Mouse (Mus musculus): Measurements from ENCODE around the gene Stat3.

The Stat3 gene

DNA sequence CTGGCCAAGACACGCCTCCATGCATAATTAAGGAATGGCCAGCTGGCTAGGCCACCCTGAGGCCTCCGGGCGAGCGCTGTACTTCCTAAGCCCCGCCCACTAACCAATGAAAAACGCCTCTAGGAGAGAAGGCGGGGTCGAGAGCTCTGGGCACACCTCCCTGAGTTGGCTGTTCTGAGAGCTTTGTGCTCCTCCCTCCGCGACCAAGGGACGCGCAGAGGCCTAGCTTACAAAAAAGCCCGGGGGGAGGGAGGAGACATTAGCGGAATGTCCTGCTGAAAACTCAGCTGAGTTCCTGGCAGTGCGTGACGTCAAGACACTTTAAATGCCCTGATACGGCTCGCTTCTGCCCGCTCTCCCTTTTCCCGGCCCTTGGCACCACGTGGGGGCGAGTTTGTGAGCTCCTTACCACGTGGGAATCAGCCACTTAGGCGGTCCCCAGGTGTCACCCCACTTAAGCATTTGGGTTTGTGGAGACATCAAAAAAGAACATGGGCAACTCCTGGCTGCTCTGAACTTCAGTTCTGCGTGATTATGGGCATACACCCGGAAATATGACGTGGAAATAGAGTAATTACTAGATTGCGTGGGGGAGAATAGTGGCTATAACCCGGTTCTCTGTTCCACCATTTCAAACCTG is at the start of gene Stat3:
Stat3 (minus strand) TSS at position 29 of the 640 bp plus-strand sequence.
- in situ Hi-C loops (cut with MboI; ENCODE audit: unreplicated experiment in 2 of 2) = no loop called here

GRCm38 (mm10) chr11:100988674-100989073 is 49.3 kb upstream of the Stat3 start:
- in situ Hi-C loops (cut with MboI; ENCODE audit: unreplicated experiment in 2 of 2) = no loop called here

DNA sequence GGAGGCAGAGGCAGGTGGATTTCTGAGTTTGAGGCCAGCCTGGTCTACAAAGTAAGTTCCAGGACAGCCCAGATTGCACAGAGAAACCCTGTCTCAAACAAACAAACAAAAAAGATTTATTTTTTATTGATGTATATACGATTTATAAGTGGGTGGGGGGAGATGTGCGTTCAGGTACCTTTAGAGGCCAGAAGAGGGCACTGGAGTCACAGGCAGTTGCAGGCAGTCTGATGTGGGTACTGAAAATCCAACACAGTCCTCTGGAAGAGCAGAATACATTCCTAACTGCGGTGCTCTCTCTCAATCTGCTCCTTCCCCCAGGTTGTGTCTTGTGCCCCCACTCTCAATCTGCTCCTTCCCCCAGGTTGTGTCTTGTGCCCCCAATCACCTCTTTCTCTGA is 46.3 kb upstream of the Stat3 start:
- in situ Hi-C loops (cut with MboI; ENCODE audit: unreplicated experiment in 2 of 2) = no loop called here

DNA sequence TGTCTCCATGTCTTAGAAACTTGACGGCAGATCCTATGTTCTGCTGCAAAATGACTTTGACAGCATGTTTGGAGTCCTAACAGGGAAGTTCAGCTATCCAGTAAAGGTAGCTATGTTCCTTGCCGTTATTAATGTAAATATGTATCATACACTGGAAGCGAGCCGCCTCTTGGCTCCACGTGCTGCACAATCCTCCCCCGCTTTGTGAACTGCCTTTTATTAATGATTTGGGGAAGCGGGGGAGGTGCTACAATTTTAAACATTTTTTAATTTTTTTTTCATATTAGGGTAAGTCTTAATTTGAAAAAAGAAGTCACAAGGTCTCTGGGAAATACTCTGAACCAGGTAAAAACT is 44.4 kb upstream of the Stat3 start:
- in situ Hi-C loops (cut with MboI; ENCODE audit: unreplicated experiment in 2 of 2) = loop anchor here (5.0 kb wide), 2 partner anchors 74 to 199 kb away; no protein-coding TSS in a partner anchor

DNA sequence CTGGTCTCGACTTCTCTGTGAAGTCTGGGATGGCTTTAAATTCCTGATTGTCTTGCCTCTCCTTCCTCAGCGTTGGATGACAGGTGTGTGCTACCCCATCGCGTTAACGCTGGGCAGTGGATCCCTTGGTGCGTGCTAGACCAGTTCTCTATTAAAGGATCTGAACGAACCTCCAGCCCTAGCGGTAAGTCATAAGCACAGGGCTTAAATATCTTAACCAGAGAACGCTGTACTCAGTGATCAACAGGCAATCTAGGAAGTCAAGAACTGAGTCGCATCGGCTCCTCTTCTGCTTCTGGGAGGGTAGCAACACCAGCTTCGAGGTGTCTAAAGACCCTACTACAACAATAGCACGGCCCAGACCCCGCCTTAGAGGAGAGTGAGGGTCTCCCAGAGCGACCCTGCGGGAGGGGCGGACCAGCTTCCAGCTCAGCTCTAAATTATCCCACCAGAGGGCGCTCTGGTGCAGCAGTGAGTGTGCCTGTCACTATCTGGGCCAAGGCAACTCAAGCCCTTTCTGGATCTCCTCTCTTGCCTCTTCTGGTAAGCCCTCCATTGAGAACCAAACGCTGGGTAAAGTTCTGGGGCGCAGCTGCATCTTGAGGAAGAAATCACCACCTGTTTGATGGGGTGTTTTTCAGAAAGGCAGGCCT is 43.9 kb upstream of the Stat3 start:
- in situ Hi-C loops (cut with MboI; ENCODE audit: unreplicated experiment in 2 of 2) = loop anchor here (5.0 kb wide), 2 partner anchors 74 to 199 kb away; no protein-coding TSS in a partner anchor

GRCm38 (mm10) chr11:100982087-100982486 is 42.7 kb upstream of the Stat3 start:
- in situ Hi-C loops (cut with MboI; ENCODE audit: unreplicated experiment in 2 of 2) = loop anchor here (5.0 kb wide), 2 partner anchors 75 to 200 kb away; no protein-coding TSS in a partner anchor

- in situ Hi-C loops (cut with MboI; ENCODE audit: unreplicated experiment in 2 of 2) = loop anchor here (5.0 kb wide), 2 partner anchors 76 to 201 kb away; no protein-coding TSS in a partner anchor
Measured at GRCm38 (mm10) chr11:100981236-100981635, 41.9 kb upstream of the Stat3 start.

DNA sequence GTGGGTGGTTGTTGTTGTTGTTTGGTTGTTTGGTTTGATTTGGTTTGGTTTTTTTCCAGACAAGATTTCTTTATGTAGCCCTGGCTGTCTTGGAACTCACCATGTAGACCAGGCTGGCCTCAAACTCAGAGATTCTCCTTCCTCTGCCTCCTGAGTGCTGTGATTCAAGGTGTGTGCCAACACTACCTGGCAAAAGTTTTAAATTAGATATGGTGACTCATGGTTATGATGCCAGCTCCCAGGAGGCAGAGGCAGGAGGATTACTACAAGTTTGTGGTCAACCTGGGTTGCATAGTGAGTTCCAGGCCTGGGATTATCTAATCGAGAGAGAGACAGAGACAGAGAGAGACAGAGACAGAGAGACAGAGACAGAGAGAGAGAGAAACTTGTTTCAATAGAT is 41.1 kb upstream of the Stat3 start:
- in situ Hi-C loops (cut with MboI; ENCODE audit: unreplicated experiment in 2 of 2) = loop anchor here (5.0 kb wide), 2 partner anchors 77 to 202 kb away; no protein-coding TSS in a partner anchor

DNA sequence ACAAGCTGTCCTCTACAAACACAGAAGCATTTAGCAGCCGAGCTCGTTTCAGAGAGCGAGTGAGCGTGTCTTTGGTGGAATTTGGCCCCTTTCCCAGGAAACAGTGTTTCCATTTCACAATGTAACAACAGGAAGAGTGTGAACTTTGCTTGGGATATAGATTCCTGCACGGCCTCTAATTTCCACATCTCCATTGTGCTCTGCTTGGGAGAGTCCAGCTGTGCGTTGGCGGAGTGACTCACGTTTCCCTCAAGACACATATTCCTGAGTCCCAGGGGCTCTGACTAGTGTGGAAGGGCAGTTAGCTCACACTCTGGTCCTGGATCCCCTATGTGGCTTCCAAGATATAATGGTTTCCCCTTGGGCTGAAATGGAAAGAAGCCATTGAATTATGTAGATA is 40.5 kb upstream of the Stat3 start:
- in situ Hi-C loops (cut with MboI; ENCODE audit: unreplicated experiment in 2 of 2) = loop anchor here (5.0 kb wide), 2 partner anchors 77 to 202 kb away; no protein-coding TSS in a partner anchor

DNA sequence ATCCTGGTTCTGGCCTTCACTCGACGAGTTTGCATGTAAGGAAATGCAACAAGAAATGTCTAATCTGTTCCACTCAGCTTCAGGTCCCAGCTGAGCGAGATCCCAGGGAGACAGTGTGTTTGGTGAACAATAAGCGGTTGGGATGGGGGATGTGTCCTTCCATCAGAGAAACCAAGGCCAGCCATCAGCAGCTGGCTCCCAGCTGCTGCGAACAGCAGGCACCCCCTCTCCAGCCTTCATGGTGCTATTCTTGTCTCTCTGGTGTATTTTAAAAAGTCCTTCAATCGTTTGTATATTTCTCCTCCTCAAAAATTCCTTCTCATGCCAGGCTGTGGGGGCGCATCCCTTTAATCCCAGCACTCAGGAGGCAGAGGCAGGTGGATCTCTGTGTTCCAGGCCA is 35.9 kb upstream of the Stat3 start:
- in situ Hi-C loops (cut with MboI; ENCODE audit: unreplicated experiment in 2 of 2) = no loop called here

- in situ Hi-C loops (cut with MboI; ENCODE audit: unreplicated experiment in 2 of 2) = no loop called here
Measured at GRCm38 (mm10) chr11:100974381-100974970, 35.1 kb upstream of the Stat3 start.

DNA sequence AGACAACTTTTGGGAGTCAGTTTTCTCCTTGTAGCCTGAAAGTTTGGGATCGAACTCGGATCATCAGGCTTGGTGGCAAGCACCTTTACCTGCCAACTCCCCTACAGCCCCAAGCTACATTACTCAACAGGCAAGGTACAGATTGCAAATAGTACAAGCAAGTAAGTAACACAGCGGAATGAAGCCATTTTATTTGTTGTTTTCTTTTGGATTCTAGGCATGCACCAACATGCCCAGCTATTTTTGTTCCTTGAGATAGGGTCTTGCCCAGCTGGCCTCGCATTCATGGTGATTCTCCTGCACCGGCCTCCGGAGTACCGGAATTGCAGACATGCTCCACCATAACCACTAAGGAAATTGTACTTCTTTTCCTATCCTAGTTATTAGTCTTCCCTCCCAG is 33.9 kb upstream of the Stat3 start:
- in situ Hi-C loops (cut with MboI; ENCODE audit: unreplicated experiment in 2 of 2) = no loop called here

DNA sequence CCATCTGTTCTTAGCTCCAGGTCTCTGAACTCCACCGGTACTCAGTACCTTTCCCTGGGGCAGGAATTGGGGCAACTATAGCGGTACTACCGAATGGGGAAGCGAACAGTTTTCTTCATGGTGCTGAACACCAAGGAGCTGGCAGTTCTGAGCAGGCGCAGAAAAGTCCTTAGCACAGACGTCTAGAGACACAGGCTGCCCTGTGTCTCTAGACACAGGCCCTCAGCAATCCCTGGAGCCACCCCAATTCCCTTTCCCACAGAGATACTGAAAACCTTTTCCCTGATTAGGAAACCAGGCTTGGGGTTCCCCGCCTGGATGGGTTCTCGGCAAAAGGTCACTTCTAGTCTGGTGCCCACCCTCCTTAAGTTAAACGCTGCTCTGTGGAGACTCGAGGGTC is 32.1 kb upstream of the Stat3 start:
- in situ Hi-C loops (cut with MboI; ENCODE audit: unreplicated experiment in 2 of 2) = no loop called here

- in situ Hi-C loops (cut with MboI; ENCODE audit: unreplicated experiment in 2 of 2) = no loop called here
Measured at GRCm38 (mm10) chr11:100970557-100970937, 31.2 kb upstream of the Stat3 start, which contains the start of gene Cavin1. TSS of gene Cavin1 (minus strand) at chr11:100970887.

DNA sequence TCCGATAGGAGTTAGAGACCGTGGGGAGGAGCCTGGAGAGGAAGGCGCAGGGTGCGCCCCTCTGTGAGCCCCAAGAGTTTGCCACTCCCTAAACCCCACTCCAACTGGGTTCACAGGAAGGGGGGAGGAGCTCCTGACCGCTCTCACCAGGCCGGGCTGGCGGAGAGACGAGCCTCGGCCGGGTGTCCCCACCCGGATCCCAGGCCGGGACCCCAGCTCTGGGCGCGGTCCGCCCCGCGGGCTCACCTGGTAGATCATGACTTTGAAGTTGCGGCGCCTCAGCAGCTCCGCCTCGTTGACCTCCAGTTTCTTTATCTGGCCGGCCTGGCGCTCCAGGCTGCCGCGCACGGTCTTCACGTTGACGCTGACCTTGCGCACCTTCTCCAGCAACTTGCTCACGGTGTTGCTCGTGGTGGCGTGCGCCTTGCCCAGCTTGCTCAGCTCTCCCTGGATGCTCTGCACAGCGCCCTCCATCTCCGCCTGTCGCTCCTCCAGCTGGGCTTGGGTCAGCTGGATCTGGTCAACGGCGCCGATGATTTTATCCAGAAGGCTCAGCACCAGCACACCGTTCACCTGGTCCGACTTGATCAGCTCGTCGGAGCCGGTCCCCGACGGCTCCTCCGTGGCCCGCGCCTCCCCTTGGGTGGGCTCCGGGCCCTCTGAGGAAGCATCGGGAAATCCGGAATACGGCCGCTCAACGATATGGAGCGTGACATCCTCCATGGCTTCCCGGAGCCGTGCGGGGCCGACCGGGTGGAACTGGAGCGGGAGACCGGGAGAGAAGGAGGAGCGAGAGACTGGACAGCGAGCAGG is 30.6 kb upstream of the Stat3 start:
- in situ Hi-C loops (cut with MboI; ENCODE audit: unreplicated experiment in 2 of 2) = loop anchor here in 1 of 2 experiments (10.0 kb wide), 1 partner anchor 605 kb away; no protein-coding TSS in a partner anchor

DNA sequence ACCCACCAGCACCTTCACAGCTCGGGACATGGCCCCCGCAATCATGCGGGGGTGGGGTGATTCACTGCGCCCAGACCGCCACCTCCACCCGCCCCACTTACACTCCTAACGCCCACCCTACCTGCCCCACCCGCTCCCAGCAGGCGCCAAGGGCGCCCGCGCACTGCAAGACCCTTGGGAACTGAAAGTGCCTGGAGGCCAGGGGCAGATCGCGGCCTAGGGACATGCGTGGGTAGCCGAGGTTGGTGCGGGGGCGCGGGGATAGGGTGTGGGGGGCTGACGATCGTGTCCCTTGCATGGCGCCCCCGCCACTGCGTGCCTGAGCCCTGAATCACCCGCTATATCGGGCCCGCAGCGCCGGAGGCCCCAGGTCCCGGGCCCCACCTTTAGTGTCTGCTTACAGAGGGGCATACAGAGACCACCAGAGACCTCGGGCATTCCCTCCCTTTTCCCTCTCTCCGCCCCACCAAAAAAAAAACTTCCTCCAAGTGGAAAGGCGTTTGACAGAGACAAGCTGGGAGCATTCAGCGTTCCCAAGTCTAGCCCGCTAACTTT is 29.9 kb upstream of the Stat3 start:
- in situ Hi-C loops (cut with MboI; ENCODE audit: unreplicated experiment in 2 of 2) = loop anchor here in 1 of 2 experiments (10.0 kb wide), 1 partner anchor 604 kb away; no protein-coding TSS in a partner anchor

DNA sequence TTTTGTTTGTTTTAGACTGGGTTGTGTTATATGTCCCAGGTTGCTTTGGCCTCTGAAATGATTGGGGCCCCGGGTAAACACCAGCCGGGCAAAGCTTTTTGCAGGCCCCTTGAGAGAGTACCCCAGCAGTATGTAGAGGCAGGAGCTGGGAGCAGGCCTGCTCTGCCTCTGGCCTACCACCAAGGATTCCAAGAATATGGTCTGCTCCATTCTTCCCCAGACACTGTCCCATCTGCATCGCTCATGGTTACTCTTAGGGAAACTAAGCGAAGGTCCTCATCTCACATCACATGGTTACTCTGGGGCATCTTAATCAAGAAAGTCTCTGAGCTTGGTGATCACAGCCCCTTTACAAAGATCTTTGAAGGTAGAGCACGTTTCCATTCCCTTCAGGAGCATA is 29.2 kb upstream of the Stat3 start:
- in situ Hi-C loops (cut with MboI; ENCODE audit: unreplicated experiment in 2 of 2) = loop anchor here in 1 of 2 experiments (10.0 kb wide), 1 partner anchor 604 kb away; no protein-coding TSS in a partner anchor

DNA sequence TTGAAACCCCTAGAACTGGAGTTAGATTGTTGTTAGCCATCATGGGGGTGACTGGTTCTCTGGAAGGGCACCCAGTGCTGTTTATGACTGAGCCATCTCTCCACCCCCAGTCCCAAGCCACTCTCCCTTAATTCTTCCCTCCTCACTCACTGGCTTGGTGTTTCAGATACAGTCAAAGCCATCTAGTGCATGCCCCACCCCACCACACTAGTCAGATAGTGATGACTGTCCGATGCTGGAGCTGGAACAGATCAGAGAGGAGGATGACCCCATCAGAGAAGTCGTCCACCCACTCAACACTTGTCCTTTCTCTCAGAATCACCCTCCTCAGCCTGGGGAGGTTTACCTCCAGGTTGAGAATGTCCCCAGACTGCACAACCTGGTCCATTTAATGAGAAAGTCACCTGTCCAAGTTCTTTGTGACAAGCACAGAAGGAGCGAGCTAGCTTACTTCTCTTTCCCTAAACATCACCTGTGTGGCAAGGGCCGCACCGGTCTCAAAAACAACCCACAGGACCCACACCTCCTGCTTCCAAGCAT is 28.6 kb upstream of the Stat3 start:
- in situ Hi-C loops (cut with MboI; ENCODE audit: unreplicated experiment in 2 of 2) = loop anchor here in 1 of 2 experiments (10.0 kb wide), 1 partner anchor 603 kb away; no protein-coding TSS in a partner anchor

GRCm38 (mm10) chr11:100967376-100967775 is 28.0 kb upstream of the Stat3 start:
- in situ Hi-C loops (cut with MboI; ENCODE audit: unreplicated experiment in 2 of 2) = loop anchor here in 1 of 2 experiments (10.0 kb wide), 1 partner anchor 603 kb away; no protein-coding TSS in a partner anchor

GRCm38 (mm10) chr11:100965760-100966159 is 26.4 kb upstream of the Stat3 start:
- in situ Hi-C loops (cut with MboI; ENCODE audit: unreplicated experiment in 2 of 2) = loop anchor here in 1 of 2 experiments (10.0 kb wide), 1 partner anchor 601 kb away; no protein-coding TSS in a partner anchor
